Mouse (Mus musculus) limb, embryonic 15.5 days (tissue): Measurements from ENCODE around the gene Rasd1. TPM values are rescaled to one million over a fixed set of nuclear protein-coding genes. Genes with fewer than 3 reads are reported as not detected.
"Not testable (repeated sequence)": the region's sequence is repeated elsewhere in the genome, so short reads cannot be mapped to it uniquely, and the experiment has no call there.

Experiments
- ATAC-seq: fragments of 200-750 bp; cut with Nextera tagmentation; 2 replicates; pipeline ENCODE4 v1.8.0; 2017; ENCODE audit warnings: low read depth, moderate TSS enrichment; ENCODE audit not compliant: insufficient number of reproducible peaks, low FRiP score, low TSS enrichment
- H3K27ac ChIP-seq: fragments of 300-500 bp; sonication (generic); 2 replicates; pipeline ENCODE4 v1.5.1; 2015; ENCODE audit warnings: moderate library complexity, mild to moderate bottlenecking, inconsistent platforms
- H3K27me3 ChIP-seq: fragments of 300-500 bp; sonication (generic); 2 replicates; pipeline ENCODE4 v1.6.1; 2015; ENCODE audit warnings: inconsistent platforms
- H3K36me3 ChIP-seq: fragments of 300-500 bp; sonication (generic); 2 replicates; pipeline ENCODE4 v1.6.1; 2015; ENCODE audit warnings: inconsistent platforms
- H3K4me1 ChIP-seq: fragments of 300-500 bp; sonication (generic); 2 replicates; pipeline ENCODE4 v1.6.1; 2015; ENCODE audit warnings: inconsistent platforms
- H3K4me2 ChIP-seq: fragments of 300-500 bp; sonication (generic); 2 replicates; pipeline ENCODE4 v1.6.1; 2015; ENCODE audit warnings: mild to moderate bottlenecking, inconsistent platforms
- H3K4me3 ChIP-seq: fragments of 300-500 bp; sonication (generic); 2 replicates; pipeline ENCODE4 v1.5.1; 2015; ENCODE audit warnings: mild to moderate bottlenecking, inconsistent platforms
- H3K9ac ChIP-seq: fragments of 300-500 bp; sonication (generic); 2 replicates; pipeline ENCODE4 v1.6.1; 2015; ENCODE audit warnings: inconsistent platforms
- H3K9me3 ChIP-seq: fragments of 300-500 bp; sonication (generic); 2 replicates; pipeline ENCODE4 v1.6.1; 2016; ENCODE audit warnings: inconsistent platforms
- WGBS: fragments of 180-500 bp; shearing (Covaris S2); methylation state at CpG from one replicate; pipeline ENCODE4 v1.1.7; 2015; 5-methylcytosine and 5-hydroxymethylcytosine counted together
- polyA plus RNA-seq: library from polyadenylated mRNA; unstranded; fragments of >200 nt; fragmentation: Nextera tagmentation; extraction: Ambion mirVana; gene quantifications from 2 replicates; pipeline ENCODE4 v1.2.1, GENCODE M21; 2015

The Rasd1 gene
- polyA plus RNA-seq, 1 experiment from 2014 or later = 3.1 TPM

GRCm38 (mm10) chr11:59959453-59959852 lies 5.3 kb downstream of the Rasd1 start:
- ATAC-seq = no peak
- peaks cover 37% of the 10 kb centered on the region for H3K36me3 ChIP-seq
- no peaks in the 10 kb centered on the region for H3K9me3 ChIP-seq
- H3K4me1 ChIP-seq = peaks cover 20% of the 10 kb centered on the region
- H3K27ac ChIP-seq = no peak overlapping the region
- H3K27me3 ChIP-seq = peaks cover 26% of the 10 kb centered on the region
- 82% methylated on average over 4 of the region's 4 CpGs for WGBS
- no peak overlapping the region for H3K4me2 ChIP-seq
- no peak overlapping the region for H3K9ac ChIP-seq
- no peak overlapping the region for H3K4me3 ChIP-seq

GRCm38 (mm10) chr11:59956749-59957148 lies 8.0 kb downstream of the Rasd1 start:
- 68% methylated on average over 6 of the region's 6 CpGs for WGBS
- no peak overlapping the region for H3K4me2 ChIP-seq
- no peaks in the 10 kb centered on the region for H3K9me3 ChIP-seq
- peaks cover 28% of the 10 kb centered on the region for H3K36me3 ChIP-seq
- no peak overlapping the region for H3K27ac ChIP-seq
- H3K9ac ChIP-seq = no peak overlapping the region
- H3K4me3 ChIP-seq = no peak overlapping the region
- H3K4me1 ChIP-seq = peaks cover 11% of the 10 kb centered on the region; the same call in 1 of the 2 replicates
- peaks cover under 1% of the 10 kb centered on the region; the same call in 1 of the 2 replicates for H3K27me3 ChIP-seq
- ATAC-seq = no peak

- 80% methylated on average over 14 of the region's 14 CpGs for WGBS
These were observed 11.9 kb downstream of the Rasd1 start for GRCm38 (mm10) chr11:59952892-59953291.

GRCm38 (mm10) chr11:59948401-59948767 lies 16.4 kb downstream of the Rasd1 start:
- 2% methylated on average over 16 of the region's 16 CpGs for WGBS
- ATAC-seq = peak; percentile 45; the same call in 1 of the 2 replicates
- Histone ChIP-seq H3K27me3 (no peaks in the 10 kb centered on the region), H3K27ac (peak overlapping the region; percentile 79), H3K9me3 (no peaks in the 10 kb centered on the region), H3K36me3 (no peaks in the 10 kb centered on the region), H3K4me3 (peak overlapping the region; percentile 90), H3K4me2 (peak overlapping the region; percentile 71), H3K4me1 (peaks cover 18% of the 10 kb centered on the region), H3K9ac (peak overlapping the region; percentile 99)

More at GRCm38 (mm10) chr11:59952892-59953291, 11.9 kb downstream of the Rasd1 start:
- Histone ChIP-seq H3K4me1 (peaks cover 12% of the 10 kb centered on the region), H3K4me2 (no peak overlapping the region), H3K27ac (no peak overlapping the region), H3K9ac (no peak overlapping the region), H3K9me3 (no peaks in the 10 kb centered on the region), H3K27me3 (no peaks in the 10 kb centered on the region), H3K4me3 (no peak overlapping the region), H3K36me3 (0 out of 2 replicates have a peak, but pooled peaks cover 14% of the 10 kb centered on the region)
- ATAC-seq = no peak

GRCm38 (mm10) chr11:59947752-59948400 lies 16.9 kb downstream of the Rasd1 start, which contains the start of gene Med9:
TSS of gene Med9 (plus strand) at chr11:59948206.
- Histone ChIP-seq H3K9me3 (no peaks in the 10 kb centered on the region), H3K4me3 (peak within 1 kb of the TSS; percentile 90), H3K27me3 (no peaks in the 10 kb centered on the region), H3K4me1 (peaks cover 16% of the 10 kb centered on the region), H3K4me2 (peak within 1 kb of the TSS; percentile 71), H3K27ac (peak within 1 kb of the TSS; percentile 79), H3K9ac (peak within 1 kb of the TSS; percentile 99), H3K36me3 (no peaks in the 10 kb centered on the region)
- peak; percentile 90 for ATAC-seq
- under 1% methylated on average over 43 of the region's 43 CpGs for WGBS

GRCm38 (mm10) chr11:59944855-59945254 lies 19.9 kb downstream of the Rasd1 start:
- not testable (repeated sequence) for H3K9me3 ChIP-seq, H3K9ac ChIP-seq, H3K27me3 ChIP-seq, H3K36me3 ChIP-seq, H3K4me2 ChIP-seq, H3K4me3 ChIP-seq, ATAC-seq, H3K27ac ChIP-seq
- peaks cover 16% of the 10 kb centered on the region for H3K4me1 ChIP-seq
- WGBS = 85% methylated on average over 10 of the region's 10 CpGs

GRCm38 (mm10) chr11:59941391-59941790 lies 23.4 kb downstream of the Rasd1 start:
- H3K4me3 ChIP-seq = no peak overlapping the region
- H3K9ac ChIP-seq = no peak overlapping the region
- ATAC-seq = no peak
- H3K4me1 ChIP-seq = no peaks in the 10 kb centered on the region
- H3K27me3 ChIP-seq = no peaks in the 10 kb centered on the region
- WGBS = 27% methylated on average over 3 of the region's 3 CpGs
- H3K4me2 ChIP-seq = no peak overlapping the region
- H3K9me3 ChIP-seq = no peaks in the 10 kb centered on the region
- H3K36me3 ChIP-seq = no peaks in the 10 kb centered on the region
- H3K27ac ChIP-seq = no peak overlapping the region

GRCm38 (mm10) chr11:59940645-59941044 lies 24.1 kb downstream of the Rasd1 start:
- 74% methylated on average over 3 of the region's 3 CpGs for WGBS
- Histone ChIP-seq H3K27me3 (no peaks in the 10 kb centered on the region), H3K4me1 (no peaks in the 10 kb centered on the region), H3K36me3 (no peaks in the 10 kb centered on the region), H3K4me2 (no peak overlapping the region), H3K9me3 (no peaks in the 10 kb centered on the region), H3K9ac (no peak overlapping the region), H3K27ac (no peak overlapping the region), H3K4me3 (no peak overlapping the region)
- no peak for ATAC-seq

- H3K27ac ChIP-seq = no peak overlapping the region
- no peak overlapping the region for H3K4me2 ChIP-seq
- WGBS = 75% methylated on average over 1 of the region's 1 CpGs
- H3K9ac ChIP-seq = no peak overlapping the region
- H3K36me3 ChIP-seq = no peaks in the 10 kb centered on the region
- H3K4me3 ChIP-seq = no peak overlapping the region
- no peak for ATAC-seq
- H3K27me3 ChIP-seq = no peaks in the 10 kb centered on the region
- no peaks in the 10 kb centered on the region for H3K9me3 ChIP-seq
- H3K4me1 ChIP-seq = no peaks in the 10 kb centered on the region
These were observed 24.9 kb downstream of the Rasd1 start for GRCm38 (mm10) chr11:59939821-59940220.

- ATAC-seq = no peak
- WGBS = 46% methylated on average over 2 of the region's 2 CpGs
- H3K4me1 ChIP-seq = no peaks in the 10 kb centered on the region
- H3K4me3 ChIP-seq = no peak overlapping the region
- no peaks in the 10 kb centered on the region for H3K9me3 ChIP-seq
- no peak overlapping the region for H3K9ac ChIP-seq
- no peak overlapping the region for H3K27ac ChIP-seq
- H3K27me3 ChIP-seq = 0 out of 2 replicates have a peak, but pooled peaks cover 3% of the 10 kb centered on the region
- H3K4me2 ChIP-seq = no peak overlapping the region
- no peaks in the 10 kb centered on the region for H3K36me3 ChIP-seq
These were observed 27.1 kb downstream of the Rasd1 start for GRCm38 (mm10) chr11:59937615-59938014.

GRCm38 (mm10) chr11:59937023-59937422 lies 27.7 kb downstream of the Rasd1 start:
- Histone ChIP-seq H3K4me2 (no peak overlapping the region), H3K4me1 (0 out of 2 replicates have a peak, but pooled peaks cover 3% of the 10 kb centered on the region), H3K9ac (no peak overlapping the region), H3K9me3 (no peaks in the 10 kb centered on the region), H3K27me3 (0 out of 2 replicates have a peak, but pooled peaks cover 3% of the 10 kb centered on the region), H3K27ac (no peak overlapping the region), H3K36me3 (no peaks in the 10 kb centered on the region), H3K4me3 (no peak overlapping the region)
- ATAC-seq = no peak
- WGBS = 90% methylated on average over 3 of the region's 3 CpGs

GRCm38 (mm10) chr11:59933943-59934342 lies 30.8 kb downstream of the Rasd1 start:
- Histone ChIP-seq H3K4me2 (no peak overlapping the region), H3K4me3 (no peak overlapping the region), H3K27me3 (0 out of 2 replicates have a peak, but pooled peaks cover 3% of the 10 kb centered on the region), H3K27ac (no peak overlapping the region), H3K4me1 (0 out of 2 replicates have a peak, but pooled peaks cover 3% of the 10 kb centered on the region), H3K36me3 (no peaks in the 10 kb centered on the region), H3K9me3 (no peaks in the 10 kb centered on the region), H3K9ac (no peak overlapping the region)
- ATAC-seq = no peak
- WGBS = 48% methylated on average over 12 of the region's 12 CpGs
